Mouse (Mus musculus) bone marrow macrophage, adult 2 months (primary cell): ENCODE measurements at regions not wholly inside any gene's neighbourhood (a gene's known extent, or its start where the extent isn't known, plus 50 kb on each side); places are given as distances from the start of the nearest gene placed in this dataset.
"Not testable (repeated sequence)": the region's sequence is repeated elsewhere in the genome, so short reads cannot be mapped to it uniquely, and the experiment has no call there.

Source experiments
- H3K27ac ChIP-seq: 2 replicates; pipeline ENCODE4 v1.5.1; 2012; ENCODE audit warnings: low read depth, low read length; ENCODE audit not compliant: insufficient read depth
- H3K4me1 ChIP-seq: 2 replicates; pipeline ENCODE4 v1.6.1; 2012; ENCODE audit warnings: low read length; ENCODE audit not compliant: control insufficient read depth, insufficient read depth
- H3K4me3 ChIP-seq: 2 replicates; pipeline ENCODE4 v1.5.1; 2012; ENCODE audit warnings: mild to moderate bottlenecking, low read length, moderate library complexity; ENCODE audit not compliant: insufficient read depth
- CTCF ChIP-seq: IDR thresholded peaks from 2 replicates; pipeline ENCODE4 v1.5.1; 2012; ENCODE audit warnings: low read depth, mild to moderate bottlenecking, low read length, moderate library complexity
- POLR2A ChIP-seq: IDR thresholded peaks from 2 replicates; pipeline ENCODE4 v1.6.1; 2012; ENCODE audit warnings: mild to moderate bottlenecking, low read depth, low read length, borderline replicate concordance

DNA sequence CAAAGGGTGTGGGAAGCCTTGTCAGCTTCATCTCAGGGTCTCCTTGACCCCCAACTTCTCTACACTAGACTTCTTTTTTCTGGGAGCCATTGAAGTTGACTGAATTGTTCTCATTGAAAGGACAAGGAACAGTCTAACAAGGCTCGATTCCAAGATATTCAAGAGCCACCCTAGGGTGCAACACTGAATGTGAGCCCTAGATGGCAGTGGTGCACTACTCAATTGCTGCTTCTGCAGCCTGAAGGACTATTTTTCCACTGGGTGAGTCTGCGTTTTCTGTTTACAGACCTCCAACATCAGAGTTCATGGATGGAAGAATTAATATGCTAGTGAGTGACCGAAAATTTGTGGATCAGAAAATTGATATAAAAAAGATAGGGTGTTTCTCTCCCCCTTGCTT lies 161.5 kb downstream of the Hpcal1 start:
- peak; percentile 16; the same call in 1 of the 2 replicates for TF ChIP-seq CTCF
- H3K27ac ChIP-seq, H3K4me3 ChIP-seq, H3K4me1 ChIP-seq: not testable (repeated sequence)

GRCm38 (mm10) chr12:17872491-17872890 lies 181.8 kb downstream of the Hpcal1 start:
- not testable (repeated sequence) for H3K27ac ChIP-seq, H3K4me1 ChIP-seq, H3K4me3 ChIP-seq

GRCm38 (mm10) chr12:17881371-17882116 lies 190.9 kb downstream of the Hpcal1 start:
- TF ChIP-seq CTCF, result peak; percentile 84
- TF ChIP-seq POLR2A, result no peak
- Histone ChIP-seq H3K4me3 (peak overlapping the region; percentile 90), H3K4me1 (no peaks in the 10 kb centered on the region), H3K27ac (peak overlapping the region; percentile 44)

- not testable (repeated sequence) for H3K4me1 ChIP-seq
- peak overlapping the region; percentile 44 for H3K27ac ChIP-seq
- peak overlapping the region; percentile 90 for H3K4me3 ChIP-seq
Observed at GRCm38 (mm10) chr12:17882117-17883116, 191.8 kb downstream of the Hpcal1 start.

DNA sequence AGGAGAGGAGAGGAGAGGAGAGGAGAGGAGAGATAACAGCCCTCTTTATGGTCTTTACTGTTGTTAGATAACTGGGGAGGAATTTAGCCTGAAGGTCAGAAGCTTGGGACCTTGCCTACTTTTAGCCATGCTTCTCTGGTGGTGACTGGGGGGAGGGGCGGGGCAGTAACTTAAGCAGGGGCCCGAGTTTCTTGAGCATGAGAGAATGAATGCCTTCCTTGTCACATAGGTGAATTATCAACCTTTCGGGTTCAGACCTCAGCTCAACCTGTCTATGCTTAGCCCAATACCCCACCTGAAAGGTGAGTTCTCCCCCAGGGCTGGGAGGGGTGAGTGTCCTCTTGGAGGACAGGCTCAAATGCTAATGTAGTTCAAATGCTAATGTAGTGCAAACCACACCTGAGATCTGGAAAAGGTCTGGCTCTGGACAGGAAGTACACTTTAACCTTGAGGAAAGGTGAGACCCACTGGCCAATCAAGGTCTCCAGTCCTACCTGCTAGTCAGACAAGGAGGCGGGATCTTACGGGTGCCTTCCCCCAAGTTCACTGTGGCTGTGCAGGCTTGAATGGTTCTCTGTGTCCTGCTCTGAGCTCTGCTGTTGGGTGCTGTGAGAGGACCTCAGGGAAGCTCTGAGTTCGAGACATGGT lies 201.1 kb downstream of the Hpcal1 start:
- not testable (repeated sequence) for H3K4me3 ChIP-seq, H3K4me1 ChIP-seq, H3K27ac ChIP-seq

DNA sequence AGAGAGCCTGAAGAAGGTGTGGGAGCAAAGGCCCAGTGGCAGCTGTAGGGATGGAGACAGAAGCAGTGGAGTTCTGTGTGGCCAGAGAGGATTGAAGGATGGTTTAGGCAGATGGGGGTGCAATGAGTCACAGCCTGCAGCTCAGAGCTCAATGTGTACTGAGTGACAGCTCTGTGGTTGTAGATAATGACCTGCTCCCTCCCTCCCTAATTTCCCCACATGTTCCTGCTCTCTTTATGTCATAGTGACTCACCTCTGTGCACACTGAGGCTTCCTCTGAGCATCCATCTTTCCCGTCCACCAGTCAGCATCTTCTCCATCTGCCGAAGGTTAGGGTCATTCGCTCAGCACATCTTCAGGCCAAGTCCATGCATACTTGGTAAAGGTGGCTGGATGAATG lies 222.4 kb downstream of the Hpcal1 start:
- H3K27ac ChIP-seq, H3K4me3 ChIP-seq, H3K4me1 ChIP-seq: not testable (repeated sequence)
